ENCODE assay signal across 7 mouse cellular contexts in the genomic region with DNA sequence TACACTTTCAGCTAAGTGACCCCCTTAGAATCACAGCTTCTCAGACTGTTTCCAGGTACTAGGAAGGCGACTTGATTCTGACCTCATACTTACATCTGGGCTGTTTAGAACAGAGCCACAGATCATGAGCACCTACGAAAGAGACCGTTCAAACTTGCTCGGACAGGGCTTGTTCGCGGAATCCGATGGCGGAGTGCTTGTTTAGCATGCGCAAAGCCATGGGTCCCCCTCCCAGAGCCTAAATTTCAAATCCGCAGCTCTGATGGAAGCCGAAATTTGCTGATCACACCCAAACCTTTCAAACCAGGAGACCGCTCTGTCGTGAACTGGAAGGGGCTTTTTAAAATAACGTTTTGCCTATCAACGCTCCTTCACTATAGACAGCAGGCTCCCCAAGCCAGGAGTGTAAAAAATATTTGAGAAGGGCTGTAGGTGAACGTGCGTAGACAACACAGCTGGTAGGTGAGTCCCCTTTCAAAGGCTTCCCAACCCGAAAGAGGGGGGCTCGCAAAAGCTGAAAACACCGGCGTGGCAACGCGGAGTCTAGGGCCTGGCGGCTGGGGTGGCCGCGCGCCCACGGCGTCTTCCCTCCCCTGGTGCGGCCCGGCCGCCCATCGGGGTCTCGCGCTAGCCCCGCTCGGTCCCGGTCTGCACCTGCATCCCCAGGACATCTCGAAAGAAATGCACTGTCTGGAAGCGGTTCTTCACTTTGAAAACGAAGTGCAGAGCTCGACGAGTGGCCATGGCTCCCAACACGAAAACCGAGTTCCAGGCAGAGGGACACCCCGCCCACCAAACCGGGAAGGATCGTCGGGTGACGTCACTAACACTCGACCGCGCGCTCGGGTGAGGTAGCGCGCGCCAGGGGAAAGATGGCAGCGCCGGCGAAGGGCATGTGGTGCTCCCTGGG. TPM values are rescaled to one million over a fixed set of nuclear protein-coding genes. Genes with fewer than 3 reads are reported as not detected.
DNase-seq lines count a peak whose midpoint lies in the region; ATAC-seq and TF ChIP-seq lines count a peak whose summit lies in the region.

Gene Mrm3 (plus strand): TSS at position 815 of the 910 bp plus-strand sequence.
Gene Glod4 (minus strand): TSS at position 825 of the 910 bp plus-strand sequence.

- no peak for TF ChIP-seq CTCF in intestine, postnatal 0 days (IDR thresholded peaks at IDR 0.05; ENCODE audit: low read depth)
- TF ChIP-seq CTCF in small intestine, adult 2 months (IDR thresholded peaks at IDR 0.05; ENCODE audit: extremely low read depth, insufficient read length, insufficient replicate concordance, low read depth, low read length) = no peak

- H3K4me1 ChIP-seq in intestine, postnatal 0 days (replicated peaks; ENCODE audit: control insufficient read depth, insufficient read depth, low read length) = no peaks in the 10 kb centered on the region
- H3K4me1 ChIP-seq in midbrain, embryonic 12.5 days = peaks cover 19% of the 10 kb centered on the region
- no peaks in the 10 kb centered on the region; the same call in 1 of the 2 replicates for H3K4me1 ChIP-seq in small intestine, adult 2 months (ENCODE audit: control insufficient read depth, insufficient read depth, insufficient read length, low read length)

- peak within 1 kb of the TSS; percentile 79 for H3K9ac ChIP-seq in intestine, postnatal 0 days (ENCODE audit: low read depth, low read length)
- H3K9ac ChIP-seq in midbrain, embryonic 12.5 days (replicated peaks) = peak within 1 kb of the TSS; percentile 89

- H3K4me3 ChIP-seq in intestine, postnatal 0 days (ENCODE audit: low read depth, low read length) = peak within 1 kb of the TSS; percentile 94
- H3K4me3 ChIP-seq in midbrain, embryonic 12.5 days = peak within 1 kb of the TSS; percentile 69
- H3K4me3 ChIP-seq in small intestine, adult 2 months (ENCODE audit: low read depth, low read length) = peak within 1 kb of the TSS; percentile 97

- peak; percentile 95 for DNase-seq in adrenal gland, adult 2 months
- peak; percentile 90 for DNase-seq in embryo, embryonic 11.5 days (ENCODE audit: low read depth, low spot score)
- peak; percentile 86 to 93 for DNase-seq in gastrocnemius, postnatal 4 days (ENCODE audit: low spot score in 2 of 2)
- peak; percentile 94 for DNase-seq in left cerebral cortex, postnatal 4 days

- H3K27ac ChIP-seq in intestine, postnatal 0 days (ENCODE audit: low read depth, low read length) = peak within 1 kb of the TSS; percentile 35
- H3K27ac ChIP-seq in midbrain, embryonic 12.5 days (replicated peaks) = peak within 1 kb of the TSS; percentile 73
- H3K27ac ChIP-seq in small intestine, adult 2 months (ENCODE audit: insufficient read depth, low read depth, low read length) = no peak within 1 kb of the TSS

- under 1% methylated on average over 61 of the region's 61 CpGs for WGBS in intestine, postnatal 0 days
- WGBS in midbrain, embryonic 12.5 days = under 1% methylated on average over 61 of the region's 61 CpGs
- under 1% methylated on average over 61 of the region's 61 CpGs for WGBS in small intestine, adult 2 months

- intact Hi-C loops in left cerebral cortex, postnatal 4 days (cut with DNase I) = no loop called here

- no peaks in the 10 kb centered on the region for H3K9me3 ChIP-seq in intestine, postnatal 0 days (ENCODE audit: control insufficient read depth)
- H3K9me3 ChIP-seq in midbrain, embryonic 12.5 days = no peaks in the 10 kb centered on the region

- H3K27me3 ChIP-seq in intestine, postnatal 0 days (replicated peaks; ENCODE audit: control insufficient read depth, insufficient read depth, low read length) = no peaks in the 10 kb centered on the region
- H3K27me3 ChIP-seq in midbrain, embryonic 12.5 days = no peaks in the 10 kb centered on the region
- H3K27me3 ChIP-seq in small intestine, adult 2 months (ENCODE audit: control insufficient read depth, insufficient read depth, low read length) = no peaks in the 10 kb centered on the region

- TF ChIP-seq POLR2A in small intestine, adult 2 months (IDR thresholded peaks at IDR 0.05; ENCODE audit: low read depth, low read length) = peak; percentile 55

- peak; percentile 82 for ATAC-seq in intestine, postnatal 0 days
- peak; percentile 86 for ATAC-seq in midbrain, embryonic 12.5 days (ENCODE audit: low FRiP score, low read depth)

- H3K4me2 ChIP-seq in intestine, postnatal 0 days (replicated peaks; ENCODE audit: low read depth) = peak within 1 kb of the TSS; percentile 78
- H3K4me2 ChIP-seq in midbrain, embryonic 12.5 days (replicated peaks) = peak within 1 kb of the TSS; percentile 85

- peaks cover 20% of the 10 kb centered on the region for H3K36me3 ChIP-seq in intestine, postnatal 0 days (ENCODE audit: control insufficient read depth, insufficient read depth)
- peaks cover 19% of the 10 kb centered on the region for H3K36me3 ChIP-seq in midbrain, embryonic 12.5 days
- H3K36me3 ChIP-seq in small intestine, adult 2 months (ENCODE audit: control insufficient read depth, insufficient read depth, low read length) = peaks cover 12% of the 10 kb centered on the region

RNA-seq across cellular contexts. Expression of gene Mrm3, which starts in this region (rescaled TPM):
- 10 to 100 TPM; 18.1 to 21.3 TPM for total RNA-seq in adrenal gland, adult 2 months (2021)
- 10.4 and 13.0 TPM in 2 replicates for polyA plus RNA-seq in adrenal gland, adult 2 months (2012; rRNA removed)
- 10 to 100 TPM; 12.9 to 14.8 TPM for total RNA-seq in gastrocnemius, postnatal 4 days (2021)
- polyA plus RNA-seq in intestine, postnatal 0 days (2015; fragmentation: Nextera tagmentation; extraction: Ambion mirVana) = 8.4 and 8.9 TPM in 2 replicates
- total RNA-seq in left cerebral cortex, postnatal 4 days (2021) = 10 to 100 TPM; 14.0 to 16.8 TPM
- polyA plus RNA-seq in midbrain, embryonic 12.5 days (2016; fragmentation: Nextera tagmentation; extraction: Ambion mirVana) = 16.4 and 17.7 TPM in 2 replicates
- 2.5 and 3.1 TPM in 2 replicates for polyA plus RNA-seq in small intestine, adult 2 months (2012; rRNA removed)

RNA-seq across cellular contexts. Expression of gene Glod4, which starts in this region (rescaled TPM):
- 10 to 100 TPM; 76.3 to 86.1 TPM for total RNA-seq in adrenal gland, adult 2 months (2021)
- polyA plus RNA-seq in adrenal gland, adult 2 months (2012; rRNA removed) = 1.7 TPM in 2 replicates
- 10 to 100 TPM; 51.7 to 55.4 TPM for total RNA-seq in gastrocnemius, postnatal 4 days (2021)
- 68.9 and 77.2 TPM in 2 replicates for polyA plus RNA-seq in intestine, postnatal 0 days (2015; fragmentation: Nextera tagmentation; extraction: Ambion mirVana)
- total RNA-seq in left cerebral cortex, postnatal 4 days (2021) = 10 to 100 TPM; 49.7 to 62.0 TPM
- polyA plus RNA-seq in midbrain, embryonic 12.5 days (2016; fragmentation: Nextera tagmentation; extraction: Ambion mirVana) = 113 and 116 TPM in 2 replicates
- 0.44 and 1.6 TPM in 2 replicates for polyA plus RNA-seq in small intestine, adult 2 months (2012; rRNA removed)

Comparison
In these comparisons a context has a peak if more than half of its experiments do, and no peak if none do; other contexts are left out.
1. RNA of gene Glod4 (polyA plus RNA-seq): 113 to 116 TPM in midbrain, embryonic 12.5 days and 68.9 to 77.2 TPM in intestine, postnatal 0 days; 1.7 TPM in adrenal gland, adult 2 months and 0.44 to 1.6 TPM in small intestine, adult 2 months; every median in the first group is over 10 times any median in the second.
2. Peak in every context shown above with its lines, with median percentiles within 50 percentile points of each other: DNase-seq and H3K4me3 ChIP-seq.